Mouse (Mus musculus) G1E (cell line): ENCODE results near the gene Vax2.

ENCODE experiments used
- CTCF ChIP-seq: IDR thresholded peaks from 2 replicates; pipeline ENCODE4 v1.5.1; 2012; ENCODE audit warnings: low read depth, low read length, inconsistent platforms, mixed read lengths
- GATA1 ChIP-seq: IDR thresholded peaks from 2 replicates; pipeline ENCODE4 v1.6.1; 2012; ENCODE audit warnings: borderline replicate concordance, low read length, inconsistent platforms, mixed read lengths
- GATA2 ChIP-seq: IDR thresholded peaks from 2 replicates; pipeline ENCODE4 v1.6.1; 2012; ENCODE audit warnings: low read depth, low read length, inconsistent platforms, borderline replicate concordance
- POLR2AphosphoS5 ChIP-seq: IDR thresholded peaks from 2 replicates; pipeline ENCODE4 v1.6.1; 2012; ENCODE audit warnings: low read depth, low read length, inconsistent platforms; ENCODE audit not compliant: insufficient replicate concordance
- TAL1 ChIP-seq: conservative IDR thresholded peaks from 2 replicates; pipeline ENCODE4 v1.6.1; 2012; ENCODE audit warnings: low read depth, low read length, inconsistent platforms, mixed read lengths

- TF ChIP-seq GATA1 = no peak
- TF ChIP-seq CTCF = no peak
- TF ChIP-seq TAL1 = no peak
- TF ChIP-seq POLR2AphosphoS5 = no peak
- TF ChIP-seq GATA2 = no peak
Measured at GRCm38 (mm10) chr6:83717026-83717425, 6.0 kb downstream of the Vax2 start.
